In genomic region chr11:117321311-117321971, GRCm38 (mm10) we compare ENCODE assay signal across 15 mouse cellular contexts.
DNase-seq lines count a peak whose midpoint lies in the region; ATAC-seq and TF ChIP-seq lines count a peak whose summit lies in the region.
"Had no signal": no experiment of that assay in that cellular context is flagged by ENCODE, and none has a peak within 500 bp of the region (broad histone marks: within the 10 kb centered on the region; RNA-seq: fewer than 3 reads in every experiment).

No protein-coding gene starts in this region.

- no peak for TF ChIP-seq POLR2A in CH12.LX (IDR thresholded peaks at IDR 0.05; ENCODE audit: low read depth, low read length)

- H3K9me3 ChIP-seq in liver, embryonic 11.5 days (ENCODE audit: control insufficient read depth, low read length): no peaks in the 10 kb centered on the region
- H3K9me3 ChIP-seq in liver, embryonic 12.5 days (replicated peaks): no peaks in the 10 kb centered on the region
- H3K9me3 ChIP-seq in CH12.LX (replicated peaks; ENCODE audit: low read length): no peaks in the 10 kb centered on the region
- no peaks in the 10 kb centered on the region for H3K9me3 ChIP-seq in ES-E14 (ENCODE audit: control insufficient read depth, insufficient read depth, low read depth, low read length)
- H3K9me3 ChIP-seq: forebrain, embryonic 13.5 days; heart, embryonic 13.5 days; hindbrain, embryonic 13.5 days; kidney, embryonic 15.5 days had no signal

- no peak for ATAC-seq in liver, embryonic 11.5 days (replicated peaks; ENCODE audit: low FRiP score)
- no peak for ATAC-seq in liver, embryonic 12.5 days
- ATAC-seq: forebrain, embryonic 13.5 days had no signal

- in situ Hi-C loops in CH12.LX (cut with MboI; ENCODE audit: low pct_ligation_motif_present, low pct_unique_long_range_greater_than_20kb, low sequenced_read_pairs) (no loop called here), ES-E14 (cut with MboI; ENCODE audit: low sequenced_read_pairs in 2 of 2, unreplicated experiment in 2 of 2) (no loop called here)

- WGBS in liver, embryonic 11.5 days: 59% methylated on average over 9 of the region's 9 CpGs
- WGBS in liver, embryonic 12.5 days (ENCODE audit: insufficient replicate concordance): 47% methylated on average over 9 of the region's 9 CpGs

- H3K9ac ChIP-seq in liver, embryonic 11.5 days (ENCODE audit: low read depth, low read length): no peak overlapping the region
- H3K9ac ChIP-seq in liver, embryonic 12.5 days: no peak overlapping the region
- H3K9ac ChIP-seq in CH12.LX (ENCODE audit: insufficient read depth, low read depth) (no peak overlapping the region), ES-E14 (ENCODE audit: insufficient read depth, low read depth, low read length, poor library complexity, severe bottlenecking) (no peak overlapping the region)
- H3K9ac ChIP-seq: forebrain, embryonic 13.5 days; heart, embryonic 13.5 days; hindbrain, embryonic 13.5 days; kidney, embryonic 15.5 days had no signal

- no peak for TF ChIP-seq RAD21 in CH12.LX (IDR thresholded peaks at IDR 0.05; ENCODE audit: low read depth, low read length)

- dilution Hi-C loops in CH12.LX (cut with MboI; ENCODE audit: extremely low pct_ligation_motif_present, extremely low pct_unique_long_range_greater_than_20kb, low sequenced_read_pairs): no loop called here

- 0 out of 2 replicates have a peak, but pooled peaks have one; percentile 3 for TF ChIP-seq EP300 in CH12.LX (IDR thresholded peaks at IDR 0.05; ENCODE audit: low read length)

- H3K79me2 ChIP-seq in CH12.LX (replicated peaks; ENCODE audit: control insufficient read depth, extremely low read depth, insufficient read depth, poor library complexity, severe bottlenecking): peaks cover 32% of the 10 kb centered on the region

- peaks cover 96% of the 10 kb centered on the region for H3K4me1 ChIP-seq in liver, embryonic 11.5 days (replicated peaks; ENCODE audit: control insufficient read depth, insufficient read depth, low read length)
- H3K4me1 ChIP-seq in liver, embryonic 12.5 days: peaks cover 100% of the 10 kb centered on the region
- H3K4me1 ChIP-seq in CH12.LX (ENCODE audit: control insufficient read depth in 1 of 2, insufficient read depth in 2 of 2) (peaks cover 71 to 92% of the 10 kb centered on the region in 2 experiments), ES-E14 (ENCODE audit: control insufficient read depth in 2 of 2, insufficient read depth in 2 of 2, low read length in 2 of 2, poor library complexity in 1 of 2) (peaks cover 26 to 69% of the 10 kb centered on the region in 2 experiments)

- peak overlapping the region; percentile 89 for H3K27ac ChIP-seq in liver, embryonic 11.5 days (ENCODE audit: low read depth, low read length)
- no peak overlapping the region for H3K27ac ChIP-seq in liver, embryonic 12.5 days
- H3K27ac ChIP-seq in CH12.LX (ENCODE audit: insufficient read depth, low read depth) (peak overlapping the region; percentile 54), ES-E14 (ENCODE audit: insufficient read depth, low read depth, low read length, poor library complexity, severe bottlenecking) (peak overlapping the region; percentile 89; the same call in 1 of the 2 replicates)

- no peaks in the 10 kb centered on the region for H3K27me3 ChIP-seq in liver, embryonic 11.5 days (replicated peaks; ENCODE audit: control insufficient read depth, insufficient read depth, low read length)
- H3K27me3 ChIP-seq in liver, embryonic 12.5 days (replicated peaks): no peaks in the 10 kb centered on the region
- no peaks in the 10 kb centered on the region for H3K27me3 ChIP-seq in CH12.LX (replicated peaks)
- H3K27me3 ChIP-seq: forebrain, embryonic 13.5 days; heart, embryonic 13.5 days; hindbrain, embryonic 13.5 days; kidney, embryonic 15.5 days had no signal

- no peak for TF ChIP-seq CTCF in CH12.LX (conservative IDR thresholded peaks at IDR 0.05 in 1 of 2, IDR thresholded peaks at IDR 0.05 in 1 of 2; ENCODE audit: low read depth in 2 of 2, low read length in 2 of 2)

- no peak overlapping the region for H3K4me3 ChIP-seq in liver, embryonic 11.5 days (ENCODE audit: low read depth, low read length)
- no peak overlapping the region for H3K4me3 ChIP-seq in liver, embryonic 12.5 days
- H3K4me3 ChIP-seq in CH12.LX (replicated peaks in 1 of 3; ENCODE audit: low read depth in 2 of 3, low read length in 2 of 3, poor library complexity in 1 of 3) (no peak overlapping the region), ES-E14 (ENCODE audit: insufficient read depth in 1 of 2, low read depth in 1 of 2, low read length in 2 of 2, poor library complexity in 1 of 2, severe bottlenecking in 1 of 2) (no peak overlapping the region)
- H3K4me3 ChIP-seq: forebrain, embryonic 13.5 days; heart, embryonic 13.5 days; hindbrain, embryonic 13.5 days; kidney, embryonic 15.5 days had no signal

- no peak for DNase-seq in liver, embryonic 11.5 days (ENCODE audit: low spot score)
- no peak for DNase-seq in CH12.LX (ENCODE audit: extremely low read depth)
- no peak for DNase-seq in ES-E14 (ENCODE audit: low read depth, low spot score)
- peak; percentile 41 for DNase-seq in hindlimb bud, embryonic 11.5 days (ENCODE audit: extremely low spot score, low read depth, low spot score)
- DNase-seq in gastrocnemius, adult 8-10 months (ENCODE audit: low spot score in 2 of 2): no peak
- no peak for DNase-seq in cerebellum, postnatal 36 days
- DNase-seq: adrenal gland, postnatal 36 days; cerebellum, adult 2 months; gastrocnemius, postnatal 10 days; retina, postnatal 1 day had no signal

- no peak overlapping the region for H3K4me2 ChIP-seq in liver, embryonic 11.5 days
- no peak overlapping the region for H3K4me2 ChIP-seq in liver, embryonic 12.5 days
- no peak overlapping the region for H3K4me2 ChIP-seq in CH12.LX (ENCODE audit: insufficient read depth, low read depth, poor library complexity, severe bottlenecking)
- H3K4me2 ChIP-seq: forebrain, embryonic 13.5 days; heart, embryonic 13.5 days; hindbrain, embryonic 13.5 days; kidney, embryonic 15.5 days had no signal

- no peaks in the 10 kb centered on the region; the same call in 1 of the 2 replicates for H3K36me3 ChIP-seq in liver, embryonic 11.5 days (ENCODE audit: control insufficient read depth, insufficient read depth, low read length)
- no peaks in the 10 kb centered on the region for H3K36me3 ChIP-seq in liver, embryonic 12.5 days
- H3K36me3 ChIP-seq in CH12.LX (replicated peaks in 1 of 2; ENCODE audit: control insufficient read depth in 1 of 2, insufficient read depth in 1 of 2, low read length in 1 of 2) (peaks cover 0 to 7% of the 10 kb centered on the region in 2 experiments), ES-E14 (ENCODE audit: control insufficient read depth, insufficient read depth, low read length, poor library complexity, severe bottlenecking) (no peaks in the 10 kb centered on the region)
- H3K36me3 ChIP-seq: heart, embryonic 13.5 days; hindbrain, embryonic 13.5 days; kidney, embryonic 15.5 days had no signal

TF ChIP-seq in CH12.LX, 34 proteins besides CTCF, POLR2A, EP300 and RAD21:
- TF ChIP-seq ZNF384 (IDR thresholded peaks at IDR 0.05; ENCODE audit: low read depth, low read length) (peak; percentile 29; the same call in 1 of the 2 replicates), UBTF (IDR thresholded peaks at IDR 0.05; ENCODE audit: low read depth, low read length) (no peak)

TF ChIP-seq in ES-E14, 5 proteins besides CTCF, POLR2A, EP300 and RAD21:
- no peak for TF ChIP-seq ZC3H11A (IDR thresholded peaks at IDR 0.05; ENCODE audit: borderline replicate concordance, low read depth, low read length)
- TF ChIP-seq HCFC1 (IDR thresholded peaks at IDR 0.05; ENCODE audit: borderline replicate concordance, insufficient read depth, low read length): no peak
- TF ChIP-seq ZNF384 (IDR thresholded peaks at IDR 0.05; ENCODE audit: low read depth, low read length): no peak
- no peak for TF ChIP-seq MAFK (IDR thresholded peaks at IDR 0.05; ENCODE audit: insufficient read depth, low read depth, low read length)
- no peak for TF ChIP-seq CHD2 (IDR thresholded peaks at IDR 0.05; ENCODE audit: low read depth, low read length)
TF ChIP-seq in ES-E14: peak in this region for 0.
